Mouse (Mus musculus): ENCODE results near the gene Plce1.
A peak's percentile ranks its signal among the peaks of the same experiment; 100 is the strongest.

Gene Plce1

GRCm38 (mm10) chr19:38818766-38819426, 338.0 kb downstream of the Plce1 start, which contains the start of gene Noc3l:
Gene Noc3l (minus strand): TSS chr19:38819237.
- peak; percentile 98 for DNase-seq (ENCODE audit: low spot score)

- no peak for DNase-seq (ENCODE audit: low spot score)
Measured at GRCm38 (mm10) chr19:38819427-38819802, 338.5 kb downstream of the Plce1 start.

- DNase-seq (ENCODE audit: low spot score): no peak
Measured at GRCm38 (mm10) chr19:38820186-38820804, 339.4 kb downstream of the Plce1 start.

- DNase-seq (ENCODE audit: low spot score): no peak
Measured at GRCm38 (mm10) chr19:38833224-38833623, 352.3 kb downstream of the Plce1 start.

All from testis, postnatal 10 days (tissue).